Mouse (Mus musculus): ENCODE results near the gene Vmn1r107.
"Not testable (repeated sequence)": the region's sequence is repeated elsewhere in the genome, so short reads cannot be mapped to it uniquely, and the experiment has no call there.

The Vmn1r107 gene

GRCm38 (mm10) chr7:20668618-20669017 is at the start of gene Vmn1r107:
Gene Vmn1r107 (plus strand): TSS chr7:20668918.
- not testable (repeated sequence) for DNase-seq (ENCODE audit: low read depth, low spot score)

- not testable (repeated sequence) for DNase-seq (ENCODE audit: low read depth, low spot score)
Measured at GRCm38 (mm10) chr7:20703116-20703515, 34.4 kb downstream of the Vmn1r107 start, which contains the start of gene Vmn1r111. Gene Vmn1r111 (minus strand): TSS chr7:20703216.
